Mouse (Mus musculus): ENCODE measurements around the gene Zfp358.

DNA sequence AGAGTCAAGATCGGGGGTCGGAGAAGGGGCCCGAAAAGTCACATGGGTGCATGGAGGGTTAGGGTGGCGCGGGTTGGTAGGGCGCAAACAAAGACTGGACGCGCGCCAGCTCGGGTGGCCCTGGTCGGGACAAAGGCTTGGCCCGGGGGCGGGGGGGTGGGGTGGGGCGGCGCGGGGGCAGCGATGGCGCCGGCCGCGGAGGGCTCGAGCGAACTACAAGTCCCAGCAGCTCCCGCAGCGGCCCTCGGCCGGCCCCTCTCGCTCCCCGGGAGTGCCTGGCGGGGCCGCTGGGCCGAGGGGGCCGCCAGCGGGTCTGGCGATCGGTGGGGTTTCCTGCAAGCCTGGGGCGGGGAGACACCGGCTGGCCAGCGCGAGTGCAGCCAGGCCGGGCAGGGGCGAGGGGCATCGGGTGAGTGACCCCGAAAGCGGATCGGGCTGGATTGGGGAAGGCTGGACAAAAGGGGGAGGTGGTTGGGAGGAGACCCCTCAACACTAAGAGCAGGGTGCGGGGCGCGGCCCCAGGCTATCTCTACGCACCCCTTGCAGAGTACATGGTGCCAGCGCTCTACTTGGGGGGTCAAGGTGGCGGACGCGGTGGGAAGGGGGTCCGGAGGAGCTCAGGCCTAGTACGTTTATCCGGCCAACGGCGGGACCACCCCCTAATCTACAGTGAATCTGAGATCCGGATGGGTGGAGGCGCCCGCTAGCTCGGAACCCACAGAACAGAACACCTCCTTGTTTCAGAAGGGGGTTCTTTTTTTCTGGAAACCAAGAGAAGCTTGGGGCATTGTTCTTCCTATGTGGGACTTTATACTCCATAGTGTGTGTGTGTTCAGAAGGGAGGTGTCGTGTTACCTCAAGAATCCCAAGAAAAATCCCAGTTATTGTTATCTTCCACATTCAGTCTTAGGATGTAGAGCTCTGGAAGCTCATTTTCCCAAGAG lies at the start of gene Zfp358:
- no peak for TF ChIP-seq CTCF (IDR thresholded peaks at IDR 0.05)
- no peak; the same call in 1 of the 2 replicates for TF ChIP-seq POLR2A (IDR thresholded peaks at IDR 0.05; ENCODE audit: insufficient read depth, low read depth, low read length)
- no peak for TF ChIP-seq EP300 (IDR thresholded peaks at IDR 0.05; ENCODE audit: insufficient read depth, low read depth, low read length)
